Mouse (Mus musculus): ENCODE data around the gene Pinlyp. TPM values are rescaled to one million over a fixed set of nuclear protein-coding genes. Genes with fewer than 3 reads are reported as not detected.
A peak's percentile ranks its signal among the peaks of the same experiment; 100 is the strongest.

The Pinlyp gene
- polyA plus RNA-seq, 1 experiment from 2014 or later: not detected

DNA sequence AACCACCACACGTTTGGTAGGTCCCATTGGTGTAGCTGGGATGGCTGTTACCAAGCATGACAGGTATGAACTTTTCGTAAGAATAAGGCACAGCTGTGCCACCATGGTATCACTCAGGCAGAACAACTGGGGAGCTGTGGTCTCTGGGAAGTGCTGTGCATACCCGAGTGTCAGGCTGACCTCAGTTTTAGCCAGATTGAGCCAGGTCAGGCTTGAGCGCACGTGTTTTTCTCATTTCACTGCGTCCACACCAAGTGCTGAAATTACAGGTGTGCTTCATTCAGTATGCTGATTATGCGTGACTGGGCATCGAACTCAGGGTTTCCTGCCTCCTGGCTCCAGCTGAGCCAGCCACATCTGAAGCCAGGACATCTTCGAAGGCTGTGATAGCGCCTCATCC lies 9.9 kb upstream of the Pinlyp start:
- Histone ChIP-seq H3K36me3 (peaks cover 44% of the 10 kb centered on the region), H3K4me1 (replicated peaks) (no peaks in the 10 kb centered on the region), H3K9me3 (no peaks in the 10 kb centered on the region), H3K27me3 (no peaks in the 10 kb centered on the region), H3K4me2 (replicated peaks) (no peak overlapping the region), H3K9ac (replicated peaks) (no peak overlapping the region), H3K27ac (no peak overlapping the region), H3K4me3 (replicated peaks) (no peak overlapping the region)
- WGBS: 94% methylated on average over 10 of the region's 10 CpGs
- ATAC-seq: no peak

DNA sequence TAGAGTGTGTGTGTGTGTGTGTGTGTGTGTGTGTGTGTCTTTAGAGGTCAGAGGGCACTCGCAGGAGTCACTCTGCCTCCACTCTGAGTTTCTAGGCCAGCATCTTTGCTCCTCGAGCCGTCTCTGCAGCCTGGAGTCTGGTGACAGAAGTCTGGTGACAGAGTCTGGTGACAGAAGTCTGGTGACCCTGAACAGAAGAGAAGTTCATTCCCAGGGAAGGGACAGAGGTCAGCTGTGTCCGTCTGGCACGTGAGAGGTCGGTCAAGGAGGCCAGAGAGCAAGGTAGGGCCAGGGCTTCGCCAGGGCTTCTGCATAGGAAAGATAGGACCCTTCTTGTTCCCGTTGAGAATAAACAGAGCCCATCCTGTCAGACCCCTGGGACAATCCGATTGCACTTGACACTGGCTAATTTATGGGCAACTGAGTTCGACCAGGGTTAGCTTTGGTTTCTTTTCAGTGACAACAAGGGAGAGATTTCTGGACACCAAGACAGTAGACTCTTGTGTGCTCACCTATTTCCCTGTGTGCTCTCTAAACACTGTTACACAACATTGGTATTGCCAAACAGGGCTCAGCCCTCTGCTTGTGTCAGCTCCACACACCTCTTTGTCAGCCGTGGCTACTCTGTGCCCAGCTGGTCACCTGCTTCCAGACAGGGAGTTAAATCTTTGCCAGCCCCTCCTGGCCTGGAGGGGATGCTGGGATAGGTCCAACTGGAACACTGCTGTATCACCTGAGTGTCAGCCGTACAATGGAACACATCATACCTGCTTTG lies 6.3 kb upstream of the Pinlyp start:
- ATAC-seq: no peak
- Histone ChIP-seq H3K4me3 (replicated peaks) (no peak overlapping the region), H3K4me1 (replicated peaks) (peaks cover 9% of the 10 kb centered on the region), H3K36me3 (peaks cover 45% of the 10 kb centered on the region), H3K4me2 (replicated peaks) (no peak overlapping the region), H3K27ac (no peak overlapping the region), H3K27me3 (no peaks in the 10 kb centered on the region), H3K9me3 (no peaks in the 10 kb centered on the region), H3K9ac (replicated peaks) (no peak overlapping the region)
- WGBS: 91% methylated on average over 12 of the region's 12 CpGs

DNA sequence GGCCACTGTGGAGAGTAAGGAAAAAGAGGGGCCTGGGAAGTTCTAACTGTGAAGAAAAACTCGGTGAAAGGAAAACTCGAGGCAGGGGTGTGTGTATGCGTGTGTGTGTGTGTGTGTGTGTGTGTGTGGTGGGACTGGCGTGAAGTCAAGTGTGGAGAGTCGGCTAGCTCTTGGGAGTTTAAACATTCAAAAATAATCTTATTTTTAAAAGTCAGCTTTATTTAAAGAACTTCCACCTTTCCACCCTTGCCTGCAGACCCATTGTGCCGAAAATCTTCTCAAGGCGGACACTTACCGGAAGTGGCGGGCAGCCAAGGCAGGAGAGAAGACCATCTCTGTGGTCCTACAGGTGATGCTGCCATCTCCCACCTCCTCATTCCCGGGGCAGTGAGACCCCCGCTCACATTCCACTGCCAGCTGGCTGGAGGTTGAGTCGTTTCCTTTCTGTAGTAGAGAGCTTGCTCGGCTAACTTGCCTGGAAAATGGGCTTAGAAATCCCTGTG lies 1.7 kb upstream of the Pinlyp start:
- 31% methylated on average over 13 of the region's 13 CpGs for WGBS
- Histone ChIP-seq H3K9me3 (no peaks in the 10 kb centered on the region), H3K9ac (replicated peaks) (peak overlapping the region; percentile 79), H3K36me3 (peaks cover 19% of the 10 kb centered on the region), H3K4me3 (replicated peaks) (peak overlapping the region; percentile 82), H3K4me1 (replicated peaks) (peaks cover 18% of the 10 kb centered on the region), H3K4me2 (replicated peaks) (peak overlapping the region; percentile 75), H3K27me3 (no peaks in the 10 kb centered on the region), H3K27ac (peak overlapping the region; percentile 64; the same call in 1 of the 2 replicates)
- no peak for ATAC-seq

DNA sequence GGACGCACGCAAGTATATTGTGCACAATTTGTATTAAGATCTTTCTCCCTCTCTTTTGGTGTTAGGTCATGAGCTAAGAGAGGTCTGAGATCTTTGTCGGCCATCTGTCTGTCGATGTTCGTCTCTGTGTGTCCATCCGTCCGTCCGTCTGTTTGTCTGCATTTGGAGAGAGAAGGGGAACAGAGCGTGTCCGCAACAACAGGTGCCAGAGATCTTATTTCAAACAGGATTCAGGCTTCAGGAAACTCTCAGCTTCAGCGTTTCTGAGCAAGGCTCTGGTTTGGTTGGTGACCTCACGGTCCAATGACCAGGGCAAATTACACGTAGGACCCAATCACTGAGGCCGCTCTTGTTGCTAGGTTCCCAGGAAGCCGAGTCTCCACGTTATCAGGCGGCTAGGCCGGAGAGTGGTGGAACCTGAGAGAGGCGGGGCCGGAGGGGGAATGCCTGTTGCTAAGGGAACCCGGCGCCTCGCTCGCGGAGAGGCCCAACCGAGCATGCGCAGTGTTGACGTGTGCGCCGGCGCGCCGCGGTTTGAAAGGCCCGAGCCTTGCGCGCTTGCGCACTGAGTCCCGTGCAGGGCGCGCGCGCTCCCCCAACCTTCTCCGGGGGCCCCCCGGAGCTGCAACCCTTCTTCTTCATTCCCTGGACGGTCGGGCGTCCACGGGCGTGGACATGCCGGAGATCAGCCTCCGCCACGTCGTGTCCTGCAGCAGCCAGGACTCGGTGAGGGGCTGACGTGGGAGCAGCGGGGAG lies 894 bp upstream of the Pinlyp start:
- peak overlapping the region; percentile 79 for H3K9ac ChIP-seq (replicated peaks)
- peak overlapping the region; percentile 82 for H3K4me3 ChIP-seq (replicated peaks)
- peak overlapping the region; percentile 64 for H3K27ac ChIP-seq
- H3K4me2 ChIP-seq (replicated peaks): peak overlapping the region; percentile 75
- H3K9me3 ChIP-seq: no peaks in the 10 kb centered on the region
- H3K4me1 ChIP-seq (replicated peaks): peaks cover 18% of the 10 kb centered on the region
- under 1% methylated on average over 57 of the region's 57 CpGs for WGBS
- ATAC-seq: peak; percentile 98
- peaks cover 13% of the 10 kb centered on the region for H3K36me3 ChIP-seq
- H3K27me3 ChIP-seq: no peaks in the 10 kb centered on the region

DNA sequence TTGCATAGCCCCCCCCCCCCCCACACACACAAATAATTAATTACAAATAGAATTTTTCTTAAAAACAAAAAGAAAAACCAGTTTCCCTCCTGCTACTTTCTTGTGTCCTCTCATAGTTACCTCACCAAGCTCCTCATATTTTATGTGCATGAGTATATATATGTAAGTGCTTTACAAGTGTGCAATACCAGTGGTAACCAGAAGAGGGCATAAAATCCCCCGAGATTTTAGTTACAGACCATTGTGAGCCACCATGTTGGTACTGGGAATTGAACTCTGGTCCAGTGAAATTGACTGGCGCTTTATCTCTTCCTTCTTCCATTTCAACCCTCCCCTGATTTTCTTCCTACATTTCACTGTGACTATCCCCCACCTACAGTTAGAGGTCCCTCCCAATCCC lies 1.4 kb downstream of the Pinlyp start:
- Histone ChIP-seq H3K36me3 (peaks cover 8% of the 10 kb centered on the region), H3K27me3 (no peaks in the 10 kb centered on the region), H3K4me3 (replicated peaks) (no peak overlapping the region), H3K4me2 (replicated peaks) (no peak overlapping the region), H3K4me1 (replicated peaks) (peaks cover 18% of the 10 kb centered on the region), H3K27ac (no peak overlapping the region), H3K9me3 (no peaks in the 10 kb centered on the region), H3K9ac (replicated peaks) (no peak overlapping the region)
- 87% methylated on average over 2 of the region's 2 CpGs for WGBS
- ATAC-seq: no peak

DNA sequence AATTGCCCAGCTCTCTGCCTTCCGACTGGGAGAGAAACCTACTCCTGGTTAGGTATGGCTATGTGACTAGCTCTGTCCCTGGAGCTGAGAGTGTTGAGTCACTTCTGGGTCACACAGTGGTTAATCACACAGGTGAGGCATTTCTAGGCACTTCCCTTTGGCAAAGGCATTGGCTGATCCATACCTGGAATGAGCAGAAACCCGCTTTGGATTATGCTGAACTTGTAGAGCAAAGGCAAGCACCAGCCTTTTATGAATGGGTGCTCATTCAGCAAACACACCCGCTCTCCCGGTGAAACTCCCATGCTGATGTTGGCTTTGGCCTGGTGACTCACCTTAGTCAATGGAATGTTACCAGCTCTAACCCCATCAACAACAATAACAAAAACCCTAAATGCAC lies 6.2 kb downstream of the Pinlyp start:
- no peak for ATAC-seq
- Histone ChIP-seq H3K4me1 (replicated peaks) (peaks cover 15% of the 10 kb centered on the region), H3K9me3 (no peaks in the 10 kb centered on the region), H3K4me2 (replicated peaks) (no peak overlapping the region), H3K9ac (replicated peaks) (no peak overlapping the region), H3K36me3 (peaks cover 26% of the 10 kb centered on the region), H3K4me3 (replicated peaks) (no peak overlapping the region), H3K27me3 (no peaks in the 10 kb centered on the region), H3K27ac (no peak overlapping the region)
- 95% methylated on average over 4 of the region's 4 CpGs for WGBS

DNA sequence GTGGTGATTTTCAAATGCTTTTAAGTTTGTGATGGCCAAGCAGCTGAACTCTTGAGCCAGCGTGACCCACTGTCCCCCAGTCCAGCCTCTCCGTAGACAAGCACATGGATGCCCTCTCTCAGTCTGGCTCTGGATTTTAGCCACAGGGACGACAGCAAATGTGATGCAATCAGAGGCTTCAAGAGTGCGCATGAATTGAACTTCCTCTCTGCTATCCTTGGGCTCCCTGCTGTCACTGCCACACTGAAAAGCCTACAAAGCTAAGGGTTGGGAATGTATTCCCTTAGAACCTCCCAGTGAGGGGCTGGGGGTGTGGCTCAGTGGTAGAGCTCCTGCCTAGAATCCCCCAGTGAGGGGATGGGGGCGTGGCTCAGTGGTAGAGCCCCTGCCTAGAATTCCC lies 7.2 kb downstream of the Pinlyp start:
- Histone ChIP-seq H3K4me1 (replicated peaks) (peaks cover 25% of the 10 kb centered on the region), H3K4me2 (replicated peaks) (no peak overlapping the region), H3K27ac (no peak overlapping the region), H3K36me3 (peaks cover 36% of the 10 kb centered on the region), H3K9ac (replicated peaks) (no peak overlapping the region), H3K4me3 (replicated peaks) (no peak overlapping the region), H3K9me3 (no peaks in the 10 kb centered on the region), H3K27me3 (peaks cover 2% of the 10 kb centered on the region; the same call in 1 of the 2 replicates)
- ATAC-seq: 0 out of 2 replicates have a peak, but pooled peaks have one; percentile 1
- WGBS: 80% methylated on average over 5 of the region's 5 CpGs

DNA sequence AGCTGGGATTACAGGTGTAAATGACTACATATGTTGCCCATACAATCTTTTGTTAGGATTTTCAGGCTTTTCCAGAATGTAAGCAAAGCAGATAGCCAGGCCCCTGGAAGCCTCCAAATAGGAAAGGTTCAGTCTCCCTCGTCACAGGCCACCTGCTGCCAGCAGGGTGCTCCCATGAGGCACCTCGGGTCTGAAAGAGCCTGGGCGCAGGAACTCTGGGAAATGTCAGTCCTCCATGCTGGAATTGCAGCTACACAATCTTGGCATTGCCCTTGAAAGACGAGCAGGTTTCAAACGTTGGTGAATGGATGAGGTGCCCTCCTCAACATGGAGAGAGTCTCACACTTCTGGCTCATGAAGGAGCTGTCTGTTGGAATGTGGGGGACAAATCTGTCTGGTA lies 7.8 kb downstream of the Pinlyp start:
- no peak for ATAC-seq

DNA sequence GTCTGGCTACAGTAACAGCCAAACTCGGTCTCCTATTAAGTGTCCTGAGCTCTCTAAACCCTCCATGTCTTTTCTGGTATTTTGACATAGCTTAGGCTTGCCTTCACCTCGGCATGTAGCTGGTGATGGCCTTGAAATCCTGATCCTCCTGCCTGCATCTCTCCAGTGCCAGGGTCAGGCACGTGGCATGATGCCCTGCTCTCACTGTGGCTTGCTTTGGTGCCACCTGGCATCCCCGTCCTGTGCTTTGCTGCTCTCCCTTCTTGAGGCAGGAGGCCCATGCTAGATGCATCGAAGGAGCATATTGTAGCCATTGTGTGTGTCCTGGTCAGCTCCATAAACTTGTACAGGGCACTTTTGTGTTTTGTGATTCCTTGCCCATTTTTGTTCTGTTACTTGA lies 8.3 kb downstream of the Pinlyp start:
- H3K27ac ChIP-seq: no peak overlapping the region
- 80% methylated on average over 5 of the region's 5 CpGs for WGBS
- ATAC-seq: no peak
- no peak overlapping the region for H3K4me3 ChIP-seq (replicated peaks)
- no peak overlapping the region for H3K4me2 ChIP-seq (replicated peaks)
- no peaks in the 10 kb centered on the region for H3K9me3 ChIP-seq
- H3K36me3 ChIP-seq: peaks cover 43% of the 10 kb centered on the region
- 0 out of 2 replicates have a peak overlapping the region, but pooled peaks have one; percentile 19 for H3K9ac ChIP-seq (replicated peaks)
- H3K27me3 ChIP-seq: peaks cover 11% of the 10 kb centered on the region
- H3K4me1 ChIP-seq (replicated peaks): peaks cover 35% of the 10 kb centered on the region

More for the DNA sequence above, 7.8 kb downstream of the Pinlyp start:
- 46% methylated on average over 5 of the region's 5 CpGs for WGBS
- Histone ChIP-seq H3K4me2 (replicated peaks) (no peak overlapping the region), H3K9me3 (no peaks in the 10 kb centered on the region), H3K4me1 (replicated peaks) (peaks cover 30% of the 10 kb centered on the region), H3K36me3 (peaks cover 41% of the 10 kb centered on the region), H3K9ac (replicated peaks) (no peak overlapping the region), H3K4me3 (replicated peaks) (no peak overlapping the region), H3K27me3 (peaks cover 8% of the 10 kb centered on the region), H3K27ac (no peak overlapping the region)

DNA sequence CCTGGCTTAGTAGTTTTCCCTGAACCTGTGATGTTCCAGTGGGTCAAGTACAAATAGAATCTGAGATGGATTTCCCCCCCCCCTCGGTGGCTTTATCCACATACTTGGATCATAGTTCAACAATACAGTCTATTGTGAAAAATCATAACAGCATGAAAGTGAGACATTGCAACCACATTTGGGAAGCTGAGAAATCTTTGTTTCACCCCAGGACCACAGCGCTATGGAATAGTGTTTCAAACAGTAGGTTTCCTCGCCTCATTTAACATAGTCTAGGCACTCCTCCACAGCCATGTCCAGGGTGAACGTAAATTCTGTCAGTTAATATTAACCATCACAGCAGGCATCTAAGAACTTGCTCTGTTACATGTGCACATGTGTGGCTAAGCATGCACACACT lies 8.8 kb downstream of the Pinlyp start:
- Histone ChIP-seq H3K9me3 (no peaks in the 10 kb centered on the region), H3K27me3 (peaks cover 11% of the 10 kb centered on the region), H3K4me2 (replicated peaks) (no peak overlapping the region), H3K27ac (no peak overlapping the region), H3K4me3 (replicated peaks) (no peak overlapping the region), H3K4me1 (replicated peaks) (peaks cover 41% of the 10 kb centered on the region), H3K36me3 (peaks cover 43% of the 10 kb centered on the region), H3K9ac (replicated peaks) (no peak overlapping the region)
- WGBS: 84% methylated on average over 4 of the region's 4 CpGs
- ATAC-seq: no peak

DNA sequence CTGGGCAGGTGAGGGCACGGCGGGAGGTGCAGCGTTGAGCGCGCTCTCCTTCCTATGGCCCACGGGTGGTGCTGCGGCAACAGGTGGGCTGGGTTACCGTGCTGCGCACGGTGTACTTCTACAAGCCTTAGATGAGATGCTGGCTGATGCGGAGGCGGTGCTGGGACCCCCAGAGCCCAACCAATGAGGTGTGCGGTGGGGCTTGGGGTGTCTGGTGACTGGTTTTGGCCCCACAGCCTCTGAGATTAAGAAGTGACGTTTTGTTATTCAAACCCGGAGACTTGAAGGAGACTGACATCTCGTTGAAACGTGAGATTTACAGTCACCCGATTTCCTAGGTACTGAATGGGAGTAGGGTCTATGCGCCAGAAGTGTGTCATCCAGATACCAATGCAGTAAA lies 11.6 kb downstream of the Pinlyp start:
- Histone ChIP-seq H3K9me3 (no peaks in the 10 kb centered on the region), H3K4me1 (replicated peaks) (peaks cover 51% of the 10 kb centered on the region), H3K4me2 (replicated peaks) (peak overlapping the region; percentile 42), H3K27ac (no peak overlapping the region), H3K36me3 (peaks cover 43% of the 10 kb centered on the region), H3K4me3 (replicated peaks) (peak overlapping the region; percentile 14), H3K9ac (replicated peaks) (peak overlapping the region; percentile 59), H3K27me3 (peaks cover 11% of the 10 kb centered on the region)
- 28% methylated on average over 19 of the region's 19 CpGs for WGBS
- no peak for ATAC-seq

DNA sequence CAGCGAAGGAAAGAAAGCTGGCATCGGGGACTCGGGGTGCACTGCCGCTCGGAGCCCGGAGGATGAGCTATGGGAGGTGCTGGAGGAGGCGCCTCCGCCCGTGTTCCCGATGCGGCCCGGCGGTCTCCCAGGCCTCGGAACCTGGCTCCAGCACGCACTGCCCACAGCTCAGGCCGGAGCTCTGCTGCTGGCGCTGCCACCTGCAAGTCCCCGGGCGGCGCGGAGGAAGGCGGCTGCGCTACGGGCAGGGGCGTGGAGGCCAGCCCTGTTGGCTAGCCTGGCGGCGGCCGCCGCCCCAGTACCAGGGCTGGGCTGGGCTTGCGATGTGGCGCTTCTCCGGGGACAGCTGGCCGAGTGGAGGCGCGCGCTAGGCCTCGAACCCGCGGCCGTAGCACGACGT lies 12.1 kb downstream of the Pinlyp start:
- Histone ChIP-seq H3K9me3 (no peaks in the 10 kb centered on the region), H3K36me3 (peaks cover 39% of the 10 kb centered on the region), H3K27ac (no peak overlapping the region), H3K4me3 (replicated peaks) (peak overlapping the region; percentile 14), H3K27me3 (peaks cover 11% of the 10 kb centered on the region), H3K4me2 (replicated peaks) (peak overlapping the region; percentile 42), H3K9ac (replicated peaks) (peak overlapping the region; percentile 59), H3K4me1 (replicated peaks) (peaks cover 53% of the 10 kb centered on the region)
- WGBS: 26% methylated on average over 36 of the region's 42 CpGs
- ATAC-seq: no peak
